Mouse (Mus musculus) midbrain, postnatal 0 days (tissue): Measurements from ENCODE around the gene Tgfbr3. TPM values are rescaled to one million over a fixed set of nuclear protein-coding genes. Genes with fewer than 3 reads are reported as not detected.
A peak's percentile ranks its signal among the peaks of the same experiment; 100 is the strongest.

ENCODE experiments used
- ATAC-seq: fragments of 200-750 bp; cut with Nextera tagmentation; 2 replicates; pipeline ENCODE4 v1.8.0; 2017; ENCODE audit warnings: moderate number of reproducible peaks, mild to moderate bottlenecking, moderate TSS enrichment, moderate library complexity; ENCODE audit not compliant: low FRiP score
- DNase-seq: peaks from one replicate; pipeline ENCODE4 v3.0.0-alpha.2; 2015; ENCODE audit warnings: low spot score
- H3K27ac ChIP-seq: fragments of 300-500 bp; sonication (generic); 2 replicates; pipeline ENCODE4 v1.5.1; 2014; ENCODE audit warnings: low read depth, mild to moderate bottlenecking, low read length, mixed read lengths
- H3K27me3 ChIP-seq: fragments of 300-500 bp; sonication (generic); 2 replicates; pipeline ENCODE4 v1.6.1; 2014; ENCODE audit warnings: low read length, control low read depth, mixed read lengths; ENCODE audit not compliant: insufficient read depth
- H3K36me3 ChIP-seq: fragments of 300-500 bp; sonication (generic); 2 replicates; pipeline ENCODE4 v1.6.1; 2014; ENCODE audit warnings: low read length, control low read depth, mixed read lengths; ENCODE audit not compliant: insufficient read depth
- H3K4me1 ChIP-seq: fragments of 300-500 bp; sonication (generic); 2 replicates; pipeline ENCODE4 v1.6.1; 2014; ENCODE audit warnings: mild to moderate bottlenecking, control low read depth, antibody characterized with exemption, low read length, mixed read lengths; ENCODE audit not compliant: insufficient read depth
- H3K4me2 ChIP-seq: fragments of 300-500 bp; sonication (generic); 2 replicates; pipeline ENCODE4 v1.6.1; 2014; ENCODE audit warnings: low read depth, mild to moderate bottlenecking, low read length, mixed read lengths; ENCODE audit not compliant: poor library complexity, severe bottlenecking
- H3K4me3 ChIP-seq: fragments of 300-500 bp; sonication (generic); 2 replicates; pipeline ENCODE4 v1.5.1; 2014; ENCODE audit warnings: low read depth, mild to moderate bottlenecking, low read length, moderate library complexity
- H3K9ac ChIP-seq: fragments of 300-500 bp; sonication (generic); replicated peaks from 2 replicates; pipeline ENCODE4 v1.6.1; 2014; ENCODE audit warnings: mild to moderate bottlenecking, low read length, moderate library complexity, mixed read lengths; ENCODE audit not compliant: poor library complexity, severe bottlenecking
- H3K9me3 ChIP-seq: fragments of 300-500 bp; sonication (generic); 2 replicates; pipeline ENCODE4 v1.6.1; 2016; ENCODE audit warnings: low read length, control low read depth
- CTCF ChIP-seq: IDR thresholded peaks from 2 replicates; pipeline ENCODE4 v1.5.1; 2016; ENCODE audit warnings: antibody characterized with exemption, mild to moderate bottlenecking
- WGBS: fragments of 180-500 bp; shearing (Covaris S2); extraction: QIAGEN DNeasy Blood & Tissue Kit; methylation state at CpG from one replicate; pipeline ENCODE4 v1.1.7; 2014; 5-methylcytosine and 5-hydroxymethylcytosine counted together
- polyA plus RNA-seq: library from polyadenylated mRNA; unstranded; fragments of >200 nt; fragmentation: Nextera tagmentation; extraction: Ambion mirVana; gene quantifications from 2 replicates; pipeline ENCODE4 v1.2.1, GENCODE M21; 2015
- total RNA-seq: library from RNA; depleted of rRNA; stranded (reverse); fragments of >200 nt; gene quantifications from 2 replicates; pipeline ENCODE4 v1.2.3, GENCODE M21; 2014; rRNA removed

The Tgfbr3 gene
- total RNA-seq = 13.8 and 16.7 TPM in 2 replicates
- polyA plus RNA-seq = 4.0 and 4.3 TPM in 2 replicates

DNA sequence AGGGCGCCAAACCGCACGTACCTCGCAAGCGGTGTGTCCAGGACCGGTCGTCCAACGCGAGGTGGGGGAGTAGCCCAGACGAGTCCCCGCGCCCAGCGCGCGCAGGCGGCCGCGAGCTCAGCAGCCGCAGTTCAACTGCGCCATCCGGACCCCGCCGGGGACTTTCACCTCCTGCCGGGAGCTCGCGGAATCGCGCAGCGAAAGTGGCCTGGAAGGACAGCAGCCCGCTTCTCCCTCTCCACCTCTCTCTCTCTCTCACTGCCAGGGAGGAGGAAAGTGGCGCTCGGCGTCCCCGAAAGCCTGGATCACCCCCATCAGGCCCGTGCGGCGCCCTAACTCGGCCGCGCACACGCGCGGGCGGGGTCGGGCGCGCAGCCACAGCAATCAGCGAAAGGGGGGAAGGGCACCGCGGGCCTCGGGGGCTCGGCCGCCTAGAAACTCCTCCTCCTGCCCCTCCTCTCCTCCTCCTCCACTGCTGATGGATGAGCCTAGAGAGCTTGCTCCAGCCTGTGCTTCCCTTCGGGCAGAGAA, at the start of gene Tgfbr3:
Gene Tgfbr3, minus strand, starts transcription at position 396 of the 531 bp plus-strand sequence.
- Histone ChIP-seq H3K36me3 (no peaks in the 10 kb centered on the region), H3K4me2 (peak within 1 kb of the TSS; percentile 99), H3K4me1 (no peaks in the 10 kb centered on the region), H3K27me3 (0 out of 2 replicates have a peak, but pooled peaks cover 8% of the 10 kb centered on the region), H3K4me3 (peak within 1 kb of the TSS; percentile 78), H3K9ac (peak within 1 kb of the TSS; percentile 62), H3K27ac (0 out of 2 replicates have a peak within 1 kb of the TSS, but pooled peaks have one; percentile 47), H3K9me3 (no peaks in the 10 kb centered on the region)
- peak; percentile 59 for TF ChIP-seq CTCF
- ATAC-seq (peak; percentile 86), DNase-seq (peak; percentile 85)
- WGBS = 0% methylated on average over 39 of the region's 54 CpGs

DNA sequence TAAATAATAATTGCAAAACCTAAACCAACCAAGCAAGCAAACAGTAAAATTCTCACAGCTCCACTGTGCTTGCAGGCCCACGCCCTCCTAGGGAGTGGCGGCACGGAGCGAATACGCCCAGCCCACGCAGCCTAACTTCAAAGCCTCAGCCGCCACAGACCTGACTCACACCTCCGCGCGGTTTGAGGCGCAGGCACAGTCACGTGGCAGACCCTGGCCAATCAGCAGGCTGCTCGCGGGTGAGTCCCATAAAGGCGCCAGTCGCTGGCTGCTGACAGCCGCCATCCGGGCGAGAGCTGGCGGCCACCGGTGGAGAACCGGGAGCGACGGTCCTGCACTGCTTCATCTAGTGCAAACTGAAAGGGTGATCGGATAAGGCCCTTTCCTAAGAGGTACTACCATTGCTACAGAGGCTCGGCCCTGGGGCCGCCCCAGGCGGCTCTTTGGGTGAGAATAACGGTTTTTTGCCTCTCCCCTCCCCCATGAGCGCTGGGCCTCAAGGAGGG, 41.5 kb upstream of the Tgfbr3 start, which contains the start of gene Brdt:
Gene Brdt, plus strand, starts transcription at position 244 of the 506 bp plus-strand sequence.
- Histone ChIP-seq H3K36me3 (no peaks in the 10 kb centered on the region), H3K9ac (no peak within 1 kb of the TSS), H3K4me2 (no peak within 1 kb of the TSS), H3K9me3 (no peaks in the 10 kb centered on the region), H3K27me3 (no peaks in the 10 kb centered on the region), H3K4me1 (no peaks in the 10 kb centered on the region), H3K4me3 (no peak within 1 kb of the TSS), H3K27ac (no peak within 1 kb of the TSS)
- WGBS = 88% methylated on average over 30 of the region's 30 CpGs
- DNase-seq = no peak
- no peak for ATAC-seq
- TF ChIP-seq CTCF = no peak

DNA sequence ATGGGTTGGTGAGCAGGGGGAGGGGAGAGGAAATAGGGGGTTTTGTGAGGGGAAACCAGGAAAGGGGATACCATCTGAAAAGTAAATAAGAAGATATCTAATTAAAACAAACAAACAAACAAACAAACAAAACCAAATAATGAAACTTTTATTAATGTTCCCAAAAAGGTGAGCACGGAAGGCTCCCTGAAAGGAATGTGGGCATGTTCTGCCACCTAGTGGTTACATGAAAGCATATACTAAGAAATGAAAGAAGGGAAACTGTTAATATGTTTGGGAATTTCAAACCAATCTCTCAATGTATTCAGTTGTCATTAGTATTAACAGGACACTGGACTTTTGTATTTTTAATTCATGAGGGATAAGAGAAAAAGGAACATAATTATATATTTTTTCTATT, 31.3 kb upstream of the Tgfbr3 start:
- Histone ChIP-seq H3K36me3 (no peaks in the 10 kb centered on the region), H3K9ac (no peak overlapping the region), H3K27me3 (no peaks in the 10 kb centered on the region), H3K4me1 (no peaks in the 10 kb centered on the region), H3K4me2 (no peak overlapping the region), H3K4me3 (no peak overlapping the region), H3K27ac (no peak overlapping the region), H3K9me3 (no peaks in the 10 kb centered on the region)
- no peak for ATAC-seq
- TF ChIP-seq CTCF = peak; percentile 94
- 0% methylated on average over 1 of the region's 1 CpGs for WGBS
- peak; percentile 70 for DNase-seq

DNA sequence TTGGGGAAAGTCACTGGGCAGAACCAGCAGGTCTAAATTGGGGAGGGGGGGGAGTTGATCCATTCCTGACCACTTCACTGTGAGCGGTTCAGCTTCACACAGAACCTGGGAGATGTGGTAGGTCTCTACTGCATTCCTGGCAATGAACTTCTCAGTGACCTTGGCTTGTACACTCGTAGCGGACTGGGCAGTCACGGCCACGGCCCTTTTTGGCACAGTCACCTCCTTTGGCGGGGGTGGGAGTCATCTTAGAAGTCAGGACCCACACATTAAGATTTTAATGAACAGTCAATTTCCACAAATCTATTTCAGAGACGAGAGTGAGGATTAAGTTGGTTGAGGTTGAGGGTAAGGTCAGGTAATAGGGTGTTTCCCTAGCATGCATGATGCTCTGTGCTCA, 27.7 kb upstream of the Tgfbr3 start:
- Histone ChIP-seq H3K4me1 (no peaks in the 10 kb centered on the region), H3K4me3 (no peak overlapping the region), H3K4me2 (no peak overlapping the region), H3K27ac (no peak overlapping the region), H3K27me3 (no peaks in the 10 kb centered on the region), H3K9ac (no peak overlapping the region), H3K9me3 (no peaks in the 10 kb centered on the region), H3K36me3 (no peaks in the 10 kb centered on the region)
- DNase-seq (no peak), ATAC-seq (no peak)
- 95% methylated on average over 7 of the region's 7 CpGs for WGBS
- no peak for TF ChIP-seq CTCF

DNA sequence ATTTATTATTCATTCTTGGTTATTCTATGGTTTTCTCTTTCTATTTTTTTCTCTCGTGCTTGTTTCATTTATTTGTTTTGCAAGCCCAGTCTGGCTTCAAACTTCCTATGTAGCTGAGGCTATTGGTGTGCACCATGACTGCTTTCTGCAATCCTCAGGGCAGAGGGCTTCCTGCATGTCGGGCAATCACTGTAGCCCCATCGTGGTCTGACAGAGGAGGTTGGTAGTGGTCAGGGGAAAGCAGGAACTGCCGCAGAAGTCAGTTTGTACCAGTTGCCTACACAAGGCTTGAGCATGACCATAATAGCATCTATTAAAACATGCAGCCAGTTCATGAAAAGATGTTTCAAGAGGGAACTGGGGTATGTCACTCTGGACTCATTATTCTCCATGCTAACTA, 18.0 kb upstream of the Tgfbr3 start:
- H3K4me3 ChIP-seq = no peak overlapping the region
- WGBS = 78% methylated on average over 4 of the region's 4 CpGs
- no peak for ATAC-seq
- no peak for TF ChIP-seq CTCF
- H3K4me2 ChIP-seq = no peak overlapping the region
- no peak overlapping the region for H3K9ac ChIP-seq
- no peak overlapping the region for H3K27ac ChIP-seq
- no peak for DNase-seq
- no peaks in the 10 kb centered on the region for H3K9me3 ChIP-seq
- H3K36me3 ChIP-seq = no peaks in the 10 kb centered on the region
- H3K4me1 ChIP-seq = no peaks in the 10 kb centered on the region
- 0 out of 2 replicates have a peak, but pooled peaks cover 4% of the 10 kb centered on the region for H3K27me3 ChIP-seq

DNA sequence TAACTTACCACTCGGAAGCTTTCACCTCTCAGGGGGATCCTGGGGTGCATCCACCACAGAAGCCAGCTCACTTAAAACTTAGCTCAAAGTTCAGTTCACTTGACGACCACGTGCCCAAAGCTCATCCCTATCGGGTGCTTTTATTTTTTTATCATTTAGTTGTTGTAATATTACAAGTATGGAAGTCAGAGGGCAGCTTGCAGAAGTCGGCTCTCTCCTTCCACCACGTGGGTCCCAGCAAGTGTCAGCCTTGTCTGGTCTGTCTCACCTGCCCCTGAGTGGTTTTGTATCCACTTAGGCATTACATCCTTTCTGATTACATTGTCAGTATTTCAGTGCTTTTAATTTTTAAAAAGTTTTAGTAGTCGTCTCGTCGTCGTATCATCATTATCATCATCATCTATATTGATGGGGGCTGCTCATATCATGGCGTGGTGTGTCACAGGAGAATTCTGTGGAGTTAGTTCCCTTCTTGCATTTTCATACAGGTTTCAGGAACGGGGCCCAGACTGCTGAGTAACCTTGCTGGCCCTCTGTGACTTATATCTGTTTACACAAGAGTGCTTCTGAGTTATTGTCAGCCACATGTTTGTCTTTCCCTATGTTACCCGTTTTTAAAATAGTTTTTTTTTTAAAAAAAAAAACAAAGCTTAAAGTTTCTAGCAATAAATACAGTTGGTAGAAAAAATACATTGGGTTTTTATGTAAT, 14.8 kb upstream of the Tgfbr3 start:
- no peaks in the 10 kb centered on the region for H3K36me3 ChIP-seq
- H3K27ac ChIP-seq = no peak overlapping the region
- H3K4me3 ChIP-seq = no peak overlapping the region
- DNase-seq (no peak), ATAC-seq (no peak)
- TF ChIP-seq CTCF = no peak
- no peak overlapping the region for H3K4me2 ChIP-seq
- H3K4me1 ChIP-seq = no peaks in the 10 kb centered on the region
- 0 out of 2 replicates have a peak, but pooled peaks cover 4% of the 10 kb centered on the region for H3K27me3 ChIP-seq
- H3K9ac ChIP-seq = no peak overlapping the region
- no peaks in the 10 kb centered on the region for H3K9me3 ChIP-seq
- WGBS = 81% methylated on average over 13 of the region's 13 CpGs
